Mouse (Mus musculus): ENCODE results near the gene Rbm34.
A peak's percentile ranks its signal among the peaks of the same experiment; 100 is the strongest.
"Not testable (repeated sequence)": the region's sequence is repeated elsewhere in the genome, so short reads cannot be mapped to it uniquely, and the experiment has no call there.

Rbm34 gene

GRCm38 (mm10) chr8:126919703-126920102, 51.2 kb downstream of the Rbm34 start:
- no peak for DNase-seq (ENCODE audit: low read depth, low spot score)

GRCm38 (mm10) chr8:126919255-126919654, 51.6 kb downstream of the Rbm34 start:
- no peak for DNase-seq (ENCODE audit: low read depth, low spot score)

- DNase-seq (ENCODE audit: low read depth, low spot score): no peak
Measured at GRCm38 (mm10) chr8:126918356-126918755, 52.5 kb downstream of the Rbm34 start.

- no peak for DNase-seq (ENCODE audit: low read depth, low spot score)
Measured at GRCm38 (mm10) chr8:126917179-126917905, 53.5 kb downstream of the Rbm34 start.

- no peak for DNase-seq (ENCODE audit: low read depth, low spot score)
Measured at GRCm38 (mm10) chr8:126916611-126917010, 54.3 kb downstream of the Rbm34 start.

- DNase-seq (ENCODE audit: low read depth, low spot score): no peak
Measured at GRCm38 (mm10) chr8:126914609-126915375, 56.1 kb downstream of the Rbm34 start.

GRCm38 (mm10) chr8:126914107-126914490, 56.8 kb downstream of the Rbm34 start:
- DNase-seq (ENCODE audit: low read depth, low spot score): not testable (repeated sequence)

- no peak for DNase-seq (ENCODE audit: low read depth, low spot score)
Measured at GRCm38 (mm10) chr8:126913241-126914106, 57.4 kb downstream of the Rbm34 start.

DNA sequence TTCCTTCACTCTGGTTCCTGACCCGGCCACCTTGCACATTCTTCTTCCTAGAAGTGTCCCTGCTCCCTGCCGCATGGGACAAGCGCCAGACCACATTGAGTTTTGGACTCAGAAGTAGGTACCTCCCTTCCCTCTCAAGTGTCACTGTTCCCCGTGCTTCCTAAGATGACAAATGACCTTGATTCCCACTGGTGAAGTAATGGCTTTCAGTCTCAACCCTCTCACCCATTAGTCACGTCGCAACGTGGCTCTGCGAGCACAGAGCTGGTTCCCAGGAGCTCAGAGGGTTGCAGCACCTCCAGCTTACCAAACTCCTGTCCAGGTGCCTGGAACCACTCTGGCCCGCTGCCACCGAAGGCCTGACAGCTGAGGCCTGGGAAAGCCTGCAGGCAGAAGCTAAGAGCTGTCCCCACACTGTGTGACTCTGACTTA, 61.5 kb downstream of the Rbm34 start:
- no peak for DNase-seq (ENCODE audit: low read depth, low spot score)

GRCm38 (mm10) chr8:126908805-126909204, 62.1 kb downstream of the Rbm34 start:
- no peak for DNase-seq (ENCODE audit: low read depth, low spot score)

- no peak for DNase-seq (ENCODE audit: low read depth, low spot score)
Measured at GRCm38 (mm10) chr8:126907968-126908367, 62.9 kb downstream of the Rbm34 start.

- DNase-seq (ENCODE audit: low read depth, low spot score): no peak
Measured at GRCm38 (mm10) chr8:126907374-126907773, 63.5 kb downstream of the Rbm34 start.

DNA sequence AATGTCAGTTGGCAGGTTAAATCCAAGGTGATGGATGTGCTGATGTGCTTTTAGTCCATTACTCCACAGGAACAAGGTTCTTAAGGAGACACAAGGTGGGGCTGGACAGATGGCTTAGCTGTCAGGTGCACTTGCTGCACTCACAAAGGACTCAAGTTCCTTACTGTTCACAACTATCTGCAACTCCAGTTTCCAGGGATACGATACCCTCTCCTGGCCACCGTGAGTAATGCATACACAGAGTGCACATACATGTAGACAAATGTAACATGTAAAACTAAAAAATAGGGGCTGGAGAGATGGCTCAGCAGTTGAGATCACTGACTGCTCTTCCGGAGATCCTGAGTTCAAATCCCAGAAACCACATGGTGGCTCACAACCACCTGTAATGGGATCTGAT, 65.5 kb downstream of the Rbm34 start:
- DNase-seq (ENCODE audit: low read depth, low spot score): peak; percentile 31

- DNase-seq (ENCODE audit: low read depth, low spot score): no peak
Measured at GRCm38 (mm10) chr8:126903927-126904326, 66.9 kb downstream of the Rbm34 start.

- DNase-seq (ENCODE audit: low read depth, low spot score): no peak
Measured at GRCm38 (mm10) chr8:126903224-126903895, 67.5 kb downstream of the Rbm34 start.

DNA sequence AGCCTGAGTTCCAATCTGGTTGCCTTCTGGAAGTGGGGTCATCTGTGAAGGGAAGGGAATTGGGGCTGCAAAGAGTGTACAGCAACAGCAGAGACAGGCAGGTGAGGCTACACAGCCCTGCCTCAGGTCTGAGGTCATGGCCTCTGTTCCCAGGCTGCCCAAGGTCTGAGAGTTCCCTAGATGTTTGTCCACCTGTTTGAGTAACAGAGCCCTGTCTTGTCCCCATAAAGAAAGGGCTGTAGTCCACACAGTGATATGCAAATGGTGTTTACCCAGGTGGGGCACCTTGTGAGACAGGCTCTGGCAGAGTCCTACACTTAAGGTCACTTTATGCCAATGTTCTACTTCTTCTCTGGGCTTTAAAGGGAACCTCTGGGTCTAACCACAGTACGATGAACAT, 69.3 kb downstream of the Rbm34 start:
- DNase-seq (ENCODE audit: low read depth, low spot score): no peak

DNA sequence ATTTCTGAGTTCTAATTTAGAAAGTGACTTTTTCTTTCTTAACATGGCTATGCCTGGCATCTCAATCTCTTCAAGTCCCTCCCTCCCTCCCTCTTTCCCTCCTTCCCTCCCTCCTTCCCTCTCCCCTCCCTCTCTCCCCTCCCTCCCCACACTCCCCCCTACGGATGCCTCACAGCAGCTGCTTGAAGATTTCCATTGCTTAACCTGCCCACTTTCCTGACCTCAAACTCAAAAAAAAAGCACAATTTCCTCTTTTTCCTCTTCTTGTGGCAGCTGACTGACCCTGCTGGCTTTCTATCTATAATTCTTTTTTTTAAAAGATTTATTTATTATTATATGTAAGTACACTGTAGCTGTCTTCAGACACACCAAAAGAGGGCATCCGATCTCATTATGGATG, 69.8 kb downstream of the Rbm34 start:
- no peak for DNase-seq (ENCODE audit: low read depth, low spot score)
